Mouse (Mus musculus) small intestine, adult 2 months (tissue): ENCODE measurements around the gene Lrrc27.

Source experiments
- CTCF ChIP-seq: fragments of 200-500 bp; IDR thresholded peaks from 2 replicates; pipeline ENCODE4 v1.5.1; 2012; ENCODE audit warnings: low read depth, mild to moderate bottlenecking, control low read depth, inconsistent platforms, low read length, moderate library complexity, mixed read lengths; ENCODE audit not compliant: insufficient replicate concordance, insufficient read length; ENCODE audit errors: extremely low read depth
- POLR2A ChIP-seq: fragments of 200-500 bp; IDR thresholded peaks from 2 replicates; pipeline ENCODE4 v1.6.1; 2012; ENCODE audit warnings: low read depth, mild to moderate bottlenecking, control low read depth, inconsistent platforms, low read length, moderate library complexity

DNA sequence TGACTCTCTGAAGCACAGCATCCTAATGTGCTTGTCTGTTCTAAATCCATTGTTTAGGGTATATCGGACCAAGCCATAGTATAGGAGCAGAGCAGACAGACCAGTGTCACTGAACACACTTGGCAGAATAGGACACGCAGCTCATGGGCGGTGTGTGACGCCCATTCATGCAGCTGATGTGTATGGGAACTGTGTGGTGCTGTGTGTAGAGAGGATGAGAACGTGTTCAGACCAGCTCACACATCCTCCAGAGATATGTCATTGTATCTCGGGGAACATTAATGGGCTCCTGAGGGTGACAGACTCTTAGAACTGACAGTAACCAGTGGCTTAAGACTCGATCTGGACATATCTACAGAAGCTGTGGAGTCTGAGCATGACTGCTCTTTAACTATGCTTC, 13.6 kb downstream of the Lrrc27 start:
- TF ChIP-seq CTCF (no peak), POLR2A (no peak)
